Mouse (Mus musculus) liver, embryonic 14.5 days (tissue): ENCODE results near the gene Cnfn. TPM values are rescaled to one million over a fixed set of nuclear protein-coding genes. Genes with fewer than 3 reads are reported as not detected.

Experiments used
- ATAC-seq: fragments of 200-750 bp; cut with Nextera tagmentation; 2 replicates; pipeline ENCODE4 v1.8.0; 2017; ENCODE audit warnings: moderate number of reproducible peaks, mild to moderate bottlenecking, moderate library complexity; ENCODE audit not compliant: insufficient read depth
- DNase-seq, 3 experiments: peaks; one replicate each; pipeline ENCODE4 v3.0.0-alpha.2; 2012 to 2013; ENCODE audit warnings: low read depth in 3 of 3, low spot score in 3 of 3
- H3K27ac ChIP-seq: fragments of 300-500 bp; sonication (generic); 2 replicates; pipeline ENCODE4 v1.5.1; 2014; ENCODE audit warnings: moderate library complexity, mild to moderate bottlenecking, control low read depth, inconsistent platforms
- H3K27me3 ChIP-seq: fragments of 300-500 bp; sonication (generic); 2 replicates; pipeline ENCODE4 v1.6.1; 2014; ENCODE audit warnings: mild to moderate bottlenecking, low read length, moderate library complexity; ENCODE audit not compliant: control insufficient read depth, insufficient read depth
- H3K36me3 ChIP-seq: fragments of 300-500 bp; sonication (generic); replicated peaks from 2 replicates; pipeline ENCODE4 v1.6.1; 2014; ENCODE audit warnings: low read depth; ENCODE audit not compliant: control insufficient read depth, insufficient read depth
- H3K4me1 ChIP-seq, 2 experiments: fragments of 200-500 bp in 1 of 2; fragments of 300-500 bp in 1 of 2; sonication (generic) in 1 of 2; replicated peaks; 2 replicates each; pipeline ENCODE4 v1.6.1; 2012 to 2014; ENCODE audit warnings: antibody characterized with exemption in 1 of 2, inconsistent platforms in 1 of 2, low read length in 1 of 2; ENCODE audit not compliant: control insufficient read depth in 2 of 2, insufficient read depth in 2 of 2
- H3K4me2 ChIP-seq: fragments of 300-500 bp; sonication (generic); 2 replicates; pipeline ENCODE4 v1.6.1; 2014; ENCODE audit warnings: low read depth, mild to moderate bottlenecking, control low read depth, moderate library complexity
- H3K4me3 ChIP-seq, 2 experiments: fragments of 200-500 bp in 1 of 2; fragments of 300-500 bp in 1 of 2; sonication (generic) in 1 of 2; 2 replicates each; pipeline ENCODE4 v1.5.1; 2012 to 2014; ENCODE audit warnings: low read depth in 2 of 2, low read length in 2 of 2, mild to moderate bottlenecking in 2 of 2, control low read depth in 1 of 2, inconsistent platforms in 1 of 2, moderate library complexity in 1 of 2; ENCODE audit not compliant: insufficient read depth in 1 of 2
- H3K9ac ChIP-seq: fragments of 300-500 bp; sonication (generic); replicated peaks from 2 replicates; pipeline ENCODE4 v1.6.1; 2014; ENCODE audit warnings: mild to moderate bottlenecking, control low read depth, moderate library complexity
- H3K9me3 ChIP-seq: fragments of 300-500 bp; sonication (generic); 2 replicates; pipeline ENCODE4 v1.6.1; 2016; ENCODE audit warnings: low read length, mixed read lengths; ENCODE audit not compliant: control insufficient read depth
- CTCF ChIP-seq: IDR thresholded peaks from 2 replicates; pipeline ENCODE4 v1.5.1; 2016; ENCODE audit warnings: antibody characterized with exemption, low read depth, control low read depth
- EP300 ChIP-seq: IDR thresholded peaks from 2 replicates; pipeline ENCODE4 v1.6.1; 2016; ENCODE audit warnings: antibody characterized with exemption, low read depth
- WGBS: fragments of 180-500 bp; shearing (Covaris S2); extraction: QIAGEN DNeasy Blood & Tissue Kit; methylation state at CpG from one replicate; pipeline ENCODE4 v1.1.7; 2014; ENCODE audit not compliant: insufficient replicate concordance; 5-methylcytosine and 5-hydroxymethylcytosine counted together
- polyA plus RNA-seq, 2 experiments: library from polyadenylated mRNA; depleted of rRNA in 1 of 2; stranded (reverse) in 1 of 2; unstranded in 1 of 2; fragments of >200 nt; fragmentation: Nextera tagmentation in 1 of 2; extraction: Ambion mirVana in 1 of 2; gene quantifications; 2 replicates each; pipeline versions ENCODE4 v1.2.1 to v1.2.3; 2012 to 2014

The Cnfn gene
- polyA plus RNA-seq, 2 experiments, result not detected

DNA sequence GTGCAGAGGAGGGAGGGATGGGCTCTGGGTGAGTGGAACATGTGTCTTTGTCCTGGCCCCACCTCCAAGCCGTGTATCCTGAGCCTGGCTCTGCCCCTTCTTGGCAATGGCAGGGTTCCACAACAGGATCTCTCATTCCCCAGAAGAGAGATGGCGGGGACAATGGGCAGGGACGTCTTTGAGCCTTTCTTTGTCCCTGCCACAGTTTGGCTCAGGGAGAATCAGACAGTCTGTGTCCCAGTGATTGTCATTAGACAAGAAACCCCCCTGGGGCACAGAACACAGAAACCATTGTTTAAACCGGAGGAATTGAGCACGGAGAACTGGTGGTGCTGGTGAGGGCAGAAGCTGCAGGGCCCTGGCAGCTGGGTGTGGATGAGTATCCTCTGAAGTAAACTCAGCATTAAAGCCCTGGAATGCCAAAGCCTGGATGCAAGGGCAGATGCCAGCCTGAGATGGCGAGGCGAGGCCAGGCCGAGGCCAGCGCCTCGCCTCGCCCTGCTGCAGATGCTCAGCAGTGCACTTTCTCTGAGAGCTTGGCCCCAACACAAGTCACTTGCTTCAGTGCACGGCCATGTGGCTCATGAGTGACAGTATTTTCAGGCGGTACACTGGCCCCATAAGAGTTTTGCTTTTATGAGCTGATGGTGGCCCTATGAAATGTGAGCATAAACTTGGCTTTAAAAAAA lies 3.4 kb downstream of the Cnfn start:
- Histone ChIP-seq H3K4me1 (no peaks in the 10 kb centered on the region), H3K4me3 (no peak overlapping the region), H3K9me3 (no peaks in the 10 kb centered on the region), H3K4me2 (no peak overlapping the region), H3K9ac (no peak overlapping the region), H3K36me3 (no peaks in the 10 kb centered on the region), H3K27me3 (peaks cover 34% of the 10 kb centered on the region), H3K27ac (no peak overlapping the region)
- WGBS, result 46% methylated on average over 13 of the region's 13 CpGs
- no peak for ATAC-seq
- no peak for DNase-seq
- TF ChIP-seq CTCF (no peak), EP300 (no peak)

DNA sequence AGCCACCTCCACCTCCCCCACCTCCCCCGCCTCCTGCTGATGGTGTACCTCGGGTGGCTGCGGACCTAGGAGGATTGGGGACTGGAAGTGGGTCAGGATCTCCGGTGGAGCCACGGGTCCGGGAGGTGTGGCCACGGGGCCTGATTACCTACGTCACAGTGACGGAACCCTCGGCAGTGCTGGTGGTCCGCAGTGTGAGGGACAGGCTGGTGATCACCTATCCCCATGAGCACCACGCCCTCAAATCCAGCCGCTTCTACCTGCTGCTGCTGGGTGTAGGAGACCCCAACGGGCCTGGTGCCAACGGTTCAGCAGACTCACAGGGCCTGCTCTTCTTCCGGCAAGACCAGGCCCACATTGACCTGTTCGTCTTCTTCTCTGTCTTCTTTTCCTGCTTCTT lies 5.9 kb downstream of the Cnfn start:
- TF ChIP-seq EP300 (no peak), CTCF (no peak)
- H3K4me3 ChIP-seq, result no peak overlapping the region
- H3K36me3 ChIP-seq, result no peaks in the 10 kb centered on the region
- H3K4me1 ChIP-seq, result no peaks in the 10 kb centered on the region
- ATAC-seq (no peak), DNase-seq (no peak)
- no peaks in the 10 kb centered on the region for H3K9me3 ChIP-seq
- H3K9ac ChIP-seq, result no peak overlapping the region
- peaks cover 20% of the 10 kb centered on the region for H3K27me3 ChIP-seq
- no peak overlapping the region for H3K27ac ChIP-seq
- H3K4me2 ChIP-seq, result no peak overlapping the region
- 73% methylated on average over 17 of the region's 17 CpGs for WGBS

- peaks cover 15% of the 10 kb centered on the region for H3K27me3 ChIP-seq
- H3K9me3 ChIP-seq, result no peaks in the 10 kb centered on the region
- DNase-seq, result no peak
- H3K9ac ChIP-seq, result no peak overlapping the region
- no peak for ATAC-seq
- H3K27ac ChIP-seq, result no peak overlapping the region
- WGBS, result 76% methylated on average over 19 of the region's 19 CpGs
- no peak overlapping the region for H3K4me3 ChIP-seq
- no peaks in the 10 kb centered on the region for H3K36me3 ChIP-seq
- TF ChIP-seq CTCF, result peak; percentile 55
- TF ChIP-seq EP300, result no peak
- no peaks in the 10 kb centered on the region for H3K4me1 ChIP-seq
- H3K4me2 ChIP-seq, result no peak overlapping the region
Measured at GRCm38 (mm10) chr7:25363151-25363550, 6.4 kb downstream of the Cnfn start.

- Histone ChIP-seq H3K9ac (no peak overlapping the region), H3K4me1 (no peaks in the 10 kb centered on the region), H3K4me3 (no peak overlapping the region), H3K36me3 (no peaks in the 10 kb centered on the region), H3K27me3 (no peaks in the 10 kb centered on the region), H3K27ac (no peak overlapping the region), H3K9me3 (no peaks in the 10 kb centered on the region), H3K4me2 (no peak overlapping the region)
- WGBS, result 75% methylated on average over 19 of the region's 19 CpGs
- DNase-seq, result no peak
- TF ChIP-seq EP300, result no peak
- TF ChIP-seq CTCF, result no peak
- no peak for ATAC-seq
Measured at GRCm38 (mm10) chr7:25358721-25359206, 10.8 kb downstream of the Cnfn start.

GRCm38 (mm10) chr7:25348861-25349260 lies 20.7 kb downstream of the Cnfn start:
- H3K4me1 ChIP-seq, result no peaks in the 10 kb centered on the region

More at GRCm38 (mm10) chr7:25348861-25349260, 20.7 kb downstream of the Cnfn start:
- H3K4me3 ChIP-seq, result no peak overlapping the region
- TF ChIP-seq EP300, result no peak
- no peak for TF ChIP-seq CTCF
- no peak overlapping the region for H3K27ac ChIP-seq
- H3K9ac ChIP-seq, result no peak overlapping the region
- H3K36me3 ChIP-seq, result no peaks in the 10 kb centered on the region
- H3K27me3 ChIP-seq, result no peaks in the 10 kb centered on the region
- no peak overlapping the region for H3K4me2 ChIP-seq
- ATAC-seq (no peak), DNase-seq (no peak)
- H3K9me3 ChIP-seq, result no peaks in the 10 kb centered on the region
- WGBS, result 72% methylated on average over 8 of the region's 8 CpGs
